Mouse (Mus musculus) adrenal gland, adult 2 months (tissue): ENCODE measurements around the gene Tssk6. TPM values are rescaled to one million over a fixed set of nuclear protein-coding genes. Genes with fewer than 3 reads are reported as not detected.

Experiments
- DNase-seq: peaks from one replicate; pipeline ENCODE4 v3.0.0; 2021
- polyA plus RNA-seq: library from polyadenylated mRNA; depleted of rRNA; stranded (reverse); fragments of >200 nt; gene quantifications from 2 replicates; pipeline ENCODE4 v1.2.3, GENCODE M21; 2012
- total RNA-seq, 2 experiments: library from RNA; stranded (reverse); gene quantifications; 2 replicates each; pipeline ENCODE4 v1.2.3; 2021

The Tssk6 gene
- total and polyA plus RNA-seq, 3 experiments = 0.35 to 1.3 (median 0.66) TPM

DNA sequence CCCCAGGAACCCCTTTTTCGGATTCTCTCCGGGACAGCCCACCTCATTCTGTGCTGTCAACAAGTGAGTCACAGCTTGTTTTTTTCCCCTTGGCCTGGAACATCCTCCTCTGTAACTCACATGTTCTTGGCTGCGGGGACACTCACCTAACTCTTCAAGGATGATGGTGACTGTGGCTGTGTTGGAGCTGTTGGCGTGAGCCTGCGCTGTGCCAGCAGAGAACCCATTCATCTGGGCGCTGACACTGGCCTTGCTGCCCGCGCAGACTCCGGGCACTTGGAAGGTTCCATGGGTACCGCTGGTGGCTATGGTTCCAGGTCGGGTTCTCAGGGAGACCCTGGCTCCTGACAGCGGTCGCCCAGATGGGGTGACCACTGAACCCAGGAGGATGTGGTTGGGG, 17.8 kb upstream of the Tssk6 start:
- DNase-seq = peak; percentile 73

DNA sequence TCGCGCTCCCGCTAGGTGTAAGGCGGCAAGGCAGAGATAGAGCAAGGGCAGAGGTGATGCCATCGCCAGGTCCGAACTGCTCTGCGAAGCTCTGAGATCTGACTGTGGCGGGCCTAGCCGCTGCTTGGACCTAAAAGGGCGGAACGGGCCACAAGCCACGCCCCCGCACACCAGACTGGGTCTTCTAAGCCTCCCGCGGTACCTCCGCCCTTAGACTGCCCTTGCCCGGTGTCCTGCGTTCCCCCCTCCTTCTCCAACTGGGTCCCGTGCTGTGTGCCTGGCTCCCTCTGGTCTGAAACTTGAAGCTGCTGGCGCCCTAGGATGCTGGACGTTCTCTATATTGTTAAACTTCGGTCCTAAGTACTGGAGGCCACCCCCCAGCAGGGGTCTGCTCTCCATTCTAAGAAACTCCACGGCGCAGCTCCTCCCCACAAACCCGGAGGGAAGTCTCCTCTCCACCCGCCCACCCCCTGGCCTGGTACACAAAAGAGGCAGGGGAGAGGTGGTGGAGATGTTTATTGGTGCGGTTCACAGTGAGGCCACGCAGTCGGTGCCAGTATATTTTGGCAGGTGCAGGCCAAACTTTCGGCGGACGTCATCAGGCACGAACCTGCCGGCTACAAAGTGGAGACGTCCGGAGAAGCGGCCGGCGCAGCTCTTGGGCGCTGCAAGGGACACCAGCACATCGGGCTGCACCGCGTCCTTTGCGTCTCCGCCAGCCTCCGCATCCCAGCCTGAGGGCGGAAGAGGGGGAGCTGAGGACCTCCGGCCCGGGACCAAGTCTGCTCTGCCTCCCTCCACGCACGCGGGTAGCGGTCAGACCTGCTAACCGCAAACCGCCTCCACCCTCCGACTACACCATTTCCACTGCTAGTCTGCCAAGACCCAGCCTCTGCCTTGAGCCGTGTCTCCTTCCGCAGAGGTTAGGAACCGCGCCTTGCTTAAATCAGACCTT, 14.4 kb upstream of the Tssk6 start, which contains the start of gene Cilp2:
Gene Cilp2 (minus strand): TSS at position 399 of the 955 bp plus-strand sequence.
- peak; percentile 43 for DNase-seq

DNA sequence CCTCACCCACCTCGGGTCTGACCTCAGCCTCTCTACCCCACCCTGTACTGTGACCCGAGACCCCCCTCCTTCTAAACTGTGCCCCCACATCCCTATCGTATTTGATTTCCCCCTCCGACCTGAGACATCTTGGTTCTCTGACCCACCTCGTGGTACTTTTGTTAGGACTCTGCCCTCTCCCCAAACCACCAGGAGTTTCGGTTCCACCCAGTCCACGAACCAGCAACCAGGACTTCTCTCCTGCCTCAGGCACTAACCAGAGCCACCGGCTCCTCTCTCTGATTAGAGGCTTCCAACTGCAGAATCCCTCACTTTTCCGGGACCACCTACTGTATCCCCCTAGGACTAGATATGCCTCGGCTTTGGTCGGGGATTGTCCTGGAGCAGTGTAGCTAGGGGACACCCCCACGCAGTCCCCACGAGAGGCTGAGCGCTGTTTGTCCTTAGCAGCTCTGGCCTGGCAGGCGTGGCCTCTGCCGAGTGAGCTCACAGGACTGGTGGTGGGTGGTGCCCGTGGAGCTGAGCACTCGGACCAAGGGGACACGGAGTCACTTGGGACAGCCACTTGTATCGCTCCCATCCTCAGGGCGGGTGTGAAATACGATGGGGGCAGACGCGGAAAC, 13.6 kb upstream of the Tssk6 start:
- DNase-seq = peak; percentile 60

DNA sequence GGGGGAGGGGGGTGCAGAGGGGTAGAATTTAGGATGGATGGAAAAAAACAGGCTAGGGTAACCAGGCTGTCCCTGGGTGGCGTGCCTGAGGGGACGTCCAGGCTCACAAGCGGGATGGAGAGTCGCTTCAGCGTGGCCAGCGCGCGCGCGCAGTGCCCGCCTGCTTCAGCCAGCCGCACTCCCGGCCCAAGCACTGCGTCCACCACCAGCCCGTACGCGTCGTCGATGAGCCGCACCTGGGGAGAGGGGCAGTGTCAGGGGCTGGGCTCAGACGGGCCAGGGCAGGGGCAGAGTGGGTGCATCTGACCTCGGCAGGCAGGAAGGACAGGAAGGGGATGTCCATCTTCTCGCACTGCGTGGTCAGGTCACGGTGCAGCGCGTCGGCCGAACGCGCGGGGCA, 13.1 kb upstream of the Tssk6 start:
- peak; percentile 24 for DNase-seq

DNA sequence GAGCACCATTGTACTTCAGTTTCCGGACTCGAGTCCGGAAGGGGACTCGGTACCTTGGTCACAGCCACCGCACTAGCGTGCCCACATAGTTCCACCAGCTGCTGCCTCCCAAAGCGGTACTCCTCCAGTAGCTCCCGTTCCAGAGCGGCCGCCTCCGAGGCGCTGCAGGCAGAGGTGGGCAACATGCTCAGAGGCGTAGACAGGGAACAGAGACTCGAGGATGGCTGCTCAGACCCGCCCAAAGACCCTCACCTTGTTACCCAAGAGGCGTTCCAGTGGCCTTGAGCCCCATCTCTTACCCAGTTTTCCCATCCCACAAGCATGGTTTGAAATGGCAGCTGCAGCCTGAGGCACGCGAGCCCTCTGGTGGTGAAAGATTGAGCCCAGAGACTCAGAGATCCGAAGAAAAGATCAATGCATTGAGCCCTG, 11.2 kb upstream of the Tssk6 start:
- DNase-seq = peak; percentile 35

DNA sequence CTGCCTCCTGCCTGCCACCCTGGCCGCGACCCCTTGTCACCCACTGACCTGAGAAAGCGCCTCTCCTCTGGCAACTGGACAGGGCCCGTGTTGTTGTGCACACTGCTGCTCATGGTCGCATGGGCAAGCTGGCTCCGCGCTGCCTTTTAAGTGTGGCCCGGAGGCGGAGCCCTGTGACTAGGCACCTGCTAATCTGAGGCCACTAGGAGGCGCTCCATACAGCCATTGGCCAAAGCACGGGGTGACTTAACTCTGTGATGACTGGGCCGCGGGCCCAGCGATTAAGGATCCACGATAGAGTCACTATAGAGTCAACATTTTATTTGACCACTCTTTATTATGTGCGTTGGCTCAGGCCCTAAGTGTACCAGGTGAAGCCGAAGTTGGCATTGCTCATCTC, 8.1 kb upstream of the Tssk6 start:
- peak; percentile 34 for DNase-seq

DNA sequence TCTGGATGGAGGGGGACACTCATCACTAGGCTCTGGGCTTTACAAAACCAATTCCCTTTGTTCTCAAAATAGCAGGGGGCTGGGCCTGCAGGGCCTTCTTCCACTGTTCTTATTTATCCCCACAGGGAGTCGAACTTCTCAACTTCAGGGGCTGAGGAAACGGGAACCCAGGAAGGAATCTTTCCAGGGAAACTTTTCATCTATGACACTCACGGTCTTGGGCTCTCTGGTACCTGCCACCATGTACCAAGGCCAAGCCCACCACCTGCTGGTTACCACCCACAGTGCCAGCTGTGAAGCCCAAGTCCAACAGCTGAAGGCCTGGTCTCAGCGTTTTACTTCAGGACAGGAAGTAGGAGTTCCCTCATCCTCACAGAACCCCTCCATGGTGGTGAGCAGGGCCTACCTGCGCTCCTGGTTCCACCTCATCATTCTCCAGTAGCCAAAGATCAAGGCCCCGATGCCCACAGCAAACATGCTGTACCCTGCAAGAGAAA, 7.1 kb upstream of the Tssk6 start:
- no peak for DNase-seq

DNA sequence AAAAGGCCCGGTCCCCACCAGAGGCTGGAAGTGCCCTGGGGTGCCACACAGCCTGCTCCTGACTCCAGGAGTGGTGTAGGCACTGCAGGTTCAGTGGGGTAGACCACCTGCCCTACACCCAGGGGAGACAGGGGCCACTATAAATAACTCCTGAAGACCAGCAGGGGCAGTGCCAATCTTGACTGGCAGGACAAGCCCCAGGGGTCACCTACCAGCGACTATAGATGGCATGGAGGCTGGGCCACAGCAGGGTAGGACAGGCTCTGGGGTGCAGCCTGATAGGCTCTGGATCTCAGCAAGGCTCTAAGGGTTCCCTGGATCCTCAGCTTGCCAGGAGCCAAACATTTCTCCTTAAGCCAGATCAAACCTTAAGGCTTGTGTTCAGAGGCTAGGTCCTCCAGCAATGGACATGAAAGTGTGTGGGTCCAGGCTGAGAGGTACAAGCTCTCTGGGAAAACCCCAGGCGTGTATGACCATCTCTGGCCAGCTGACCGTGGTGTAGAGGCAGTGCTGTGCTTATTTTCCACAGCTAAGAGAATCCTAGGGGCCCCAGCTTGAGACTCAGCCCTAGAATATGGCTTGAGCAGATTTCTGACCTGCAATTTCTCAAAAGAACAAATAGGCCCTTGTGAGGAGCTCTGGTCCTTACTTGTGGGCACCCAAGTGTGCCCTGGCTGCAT, 6.1 kb upstream of the Tssk6 start:
- no peak for DNase-seq

DNA sequence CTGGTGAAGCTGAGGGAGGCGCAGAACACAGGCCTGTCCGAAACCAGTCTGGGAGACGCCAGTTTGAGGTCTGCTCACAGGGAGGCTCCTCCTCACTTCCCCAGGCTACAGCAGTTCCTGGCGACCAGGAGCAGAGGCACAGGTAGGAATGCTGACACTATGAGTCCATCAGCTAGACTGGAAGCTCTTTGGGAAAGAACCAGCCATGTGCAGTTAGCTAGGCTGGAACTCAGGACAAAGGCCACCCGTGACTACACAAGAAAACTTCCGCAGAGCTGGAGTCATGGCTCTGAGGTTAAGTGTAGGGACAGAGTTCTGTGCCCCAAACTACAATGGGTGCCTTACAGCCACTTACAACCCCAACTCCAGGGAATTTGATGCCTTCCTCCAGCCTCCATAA, 4.1 kb upstream of the Tssk6 start:
- no peak for DNase-seq

DNA sequence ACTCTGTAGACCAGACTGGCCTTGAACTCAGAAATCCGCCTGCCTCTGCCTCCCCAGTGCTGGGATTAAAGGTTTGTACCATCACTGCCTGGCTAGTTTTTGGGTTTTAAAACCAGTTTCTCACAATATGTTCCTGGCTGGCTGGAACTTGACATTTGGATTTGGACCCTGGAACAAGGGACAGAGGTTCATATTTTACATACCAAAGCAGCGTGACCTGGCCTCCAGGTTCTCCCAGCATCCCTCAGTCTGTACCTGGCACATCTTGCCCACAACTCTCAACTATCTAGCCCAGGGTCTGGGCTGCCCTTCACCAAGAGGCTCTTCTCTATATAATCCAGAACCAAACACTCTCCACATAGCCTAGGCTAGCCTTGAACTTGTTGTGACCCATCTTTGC, 2.1 kb upstream of the Tssk6 start:
- DNase-seq = no peak

DNA sequence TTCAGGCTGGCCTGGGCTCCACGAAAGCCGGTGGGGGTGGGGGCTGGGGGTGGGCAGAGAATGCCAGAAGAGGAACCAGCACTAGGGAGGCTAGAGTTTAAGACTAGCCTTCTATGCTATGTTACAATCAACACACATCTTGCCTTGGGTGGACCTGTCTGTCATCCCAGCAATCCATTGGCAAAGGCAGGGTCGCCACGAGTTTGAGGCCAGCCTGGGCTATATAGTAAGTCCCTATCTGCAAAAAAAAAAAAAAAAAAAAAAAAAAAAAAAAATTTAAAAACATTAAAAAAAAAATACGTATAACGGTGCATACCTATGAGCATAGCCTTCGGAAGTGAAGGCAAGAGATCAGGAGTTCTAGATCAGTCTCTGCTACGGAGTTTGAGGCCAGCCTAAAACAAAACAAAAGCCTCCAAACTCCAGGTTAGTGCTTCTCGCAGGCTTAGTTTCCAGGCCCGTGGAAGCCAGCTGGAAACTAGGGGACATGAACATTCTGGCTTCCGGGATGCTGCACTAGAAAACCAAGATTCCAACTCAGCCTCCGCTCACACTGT, 1.0 kb upstream of the Tssk6 start:
- no peak for DNase-seq

DNA sequence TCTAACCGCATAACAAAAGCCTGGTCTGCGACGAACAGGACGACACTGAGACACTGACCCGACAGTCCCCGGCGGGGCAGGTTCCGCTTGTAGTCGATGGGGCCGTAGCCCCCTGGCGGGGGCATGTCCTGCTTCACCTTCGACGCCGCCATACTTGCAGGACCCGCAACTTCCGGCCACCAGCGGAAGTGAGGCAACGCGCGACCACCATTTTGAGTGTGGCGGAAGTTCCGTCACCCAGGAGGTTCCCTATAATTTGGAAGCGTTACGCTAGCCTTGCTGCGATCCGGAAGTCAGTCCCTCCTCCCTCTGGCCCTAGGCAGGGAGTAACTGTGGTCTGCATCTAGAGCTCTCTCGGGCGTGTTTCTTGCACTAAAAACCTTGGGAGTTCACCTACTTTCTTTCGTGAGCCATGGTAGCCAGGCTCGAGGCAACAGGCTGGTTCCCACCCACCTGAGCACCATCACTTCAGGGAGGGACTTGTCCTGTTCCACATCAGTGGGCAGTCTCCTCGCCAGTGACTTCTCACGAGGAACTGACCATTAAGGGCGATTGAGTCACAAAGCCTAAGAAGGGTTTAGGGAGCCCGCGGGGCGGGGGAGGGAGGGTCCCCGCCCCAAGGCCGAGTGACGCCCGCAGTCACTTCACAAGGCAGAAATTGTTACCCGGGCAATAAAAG, 361 bp upstream of the Tssk6 start:
- DNase-seq = peak; percentile 97

DNA sequence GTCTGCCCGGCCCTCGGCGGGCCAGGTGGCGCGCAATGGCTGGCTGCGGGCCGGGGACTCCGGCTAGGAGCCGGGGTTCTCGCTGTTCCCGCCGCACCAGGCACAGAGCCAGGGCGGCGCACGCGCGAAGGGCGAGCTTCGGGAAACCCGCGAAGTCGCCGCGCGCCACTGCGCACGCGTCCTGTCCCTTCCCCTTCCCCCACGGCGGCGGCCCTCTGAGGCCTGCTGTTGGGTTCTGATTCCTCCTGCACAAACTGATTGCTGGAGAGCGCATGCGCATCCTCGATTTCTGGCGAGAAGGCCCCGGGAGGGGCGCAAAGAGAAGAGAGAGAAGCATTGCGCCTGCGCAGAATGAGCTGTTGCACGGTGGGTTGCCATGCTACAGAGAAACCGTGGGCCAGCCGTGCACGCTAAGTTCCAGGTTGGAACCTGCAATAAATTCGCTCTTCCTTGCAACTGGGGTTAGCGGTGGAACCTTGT, 1.1 kb downstream of the Tssk6 start:
- peak; percentile 99 for DNase-seq

DNA sequence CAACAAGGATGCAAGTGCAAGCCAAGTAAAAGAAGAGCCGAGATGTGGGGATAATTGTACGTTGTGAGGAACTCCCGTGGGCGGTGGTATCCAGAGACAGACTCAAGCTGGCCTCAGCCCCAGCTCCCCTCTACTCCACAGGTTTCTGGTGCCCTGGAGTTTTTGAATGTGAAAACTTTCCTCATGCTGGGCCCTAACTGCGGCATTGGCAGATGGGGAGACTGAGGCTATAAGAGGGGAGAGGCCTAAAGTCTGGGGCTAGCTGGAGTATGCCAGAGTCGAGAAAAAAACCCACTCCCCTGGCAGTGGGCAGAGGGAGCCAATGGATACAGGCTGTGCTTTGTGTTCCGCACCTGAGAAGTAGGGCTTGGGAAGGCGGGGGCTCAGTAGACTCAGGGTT, 2.1 kb downstream of the Tssk6 start:
- DNase-seq = no peak

DNA sequence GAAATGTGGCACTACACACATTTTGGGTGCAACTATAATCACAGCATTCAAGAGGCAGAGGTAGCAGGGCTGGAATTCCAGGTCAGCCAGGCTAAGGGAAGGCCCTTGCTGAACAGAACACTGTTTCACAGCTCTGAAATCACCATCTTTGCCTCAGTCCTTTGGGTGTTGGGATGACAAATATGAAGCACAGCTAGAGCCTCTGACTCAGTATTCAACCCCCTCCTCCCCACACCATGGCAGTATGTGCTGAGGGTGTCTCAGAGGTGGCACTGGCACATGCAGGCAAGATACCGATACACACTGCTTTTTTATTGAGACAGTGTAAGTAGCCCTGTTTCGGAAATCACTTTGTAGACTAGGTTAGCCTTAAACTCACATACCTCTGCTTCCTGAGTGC, 4.3 kb downstream of the Tssk6 start:
- no peak for DNase-seq

DNA sequence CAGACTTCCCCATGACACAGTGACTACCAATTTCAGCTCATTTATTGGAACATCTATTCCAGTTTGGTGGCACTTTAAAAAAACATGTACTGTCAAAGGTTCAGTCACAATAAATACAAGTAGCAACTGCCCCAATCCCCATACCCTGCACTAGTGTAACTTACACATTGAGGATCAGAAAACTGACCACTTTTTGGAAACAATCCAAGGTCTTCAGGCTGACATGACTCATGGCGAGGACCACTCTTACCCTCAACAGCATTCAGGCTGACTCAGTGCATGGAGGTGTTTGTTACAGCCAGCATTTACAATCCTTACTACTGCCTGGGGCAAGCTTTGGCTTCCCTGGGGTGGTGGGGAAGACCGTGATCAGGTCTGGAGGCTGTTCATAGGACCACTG, 5.1 kb downstream of the Tssk6 start:
- no peak for DNase-seq

DNA sequence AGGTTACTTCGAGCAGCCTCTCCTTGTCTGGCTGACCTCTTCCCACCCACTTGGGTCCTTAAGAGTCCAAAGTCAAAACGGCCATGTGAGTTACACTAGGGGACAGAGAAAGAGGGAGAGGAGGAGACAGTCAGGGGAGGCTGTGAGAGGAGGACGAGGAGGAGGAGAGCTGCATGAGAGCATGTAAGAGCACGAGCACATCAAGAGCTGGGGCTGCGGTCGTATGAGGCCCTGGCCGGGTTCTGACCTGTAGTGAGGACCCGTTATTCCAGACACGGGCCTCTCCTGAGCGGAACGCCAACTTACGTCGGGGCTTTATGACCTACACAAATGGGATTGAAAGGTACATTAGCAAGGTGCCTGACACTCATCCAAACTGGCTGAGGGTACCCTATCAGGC, 9.9 kb downstream of the Tssk6 start:
- no peak for DNase-seq

DNA sequence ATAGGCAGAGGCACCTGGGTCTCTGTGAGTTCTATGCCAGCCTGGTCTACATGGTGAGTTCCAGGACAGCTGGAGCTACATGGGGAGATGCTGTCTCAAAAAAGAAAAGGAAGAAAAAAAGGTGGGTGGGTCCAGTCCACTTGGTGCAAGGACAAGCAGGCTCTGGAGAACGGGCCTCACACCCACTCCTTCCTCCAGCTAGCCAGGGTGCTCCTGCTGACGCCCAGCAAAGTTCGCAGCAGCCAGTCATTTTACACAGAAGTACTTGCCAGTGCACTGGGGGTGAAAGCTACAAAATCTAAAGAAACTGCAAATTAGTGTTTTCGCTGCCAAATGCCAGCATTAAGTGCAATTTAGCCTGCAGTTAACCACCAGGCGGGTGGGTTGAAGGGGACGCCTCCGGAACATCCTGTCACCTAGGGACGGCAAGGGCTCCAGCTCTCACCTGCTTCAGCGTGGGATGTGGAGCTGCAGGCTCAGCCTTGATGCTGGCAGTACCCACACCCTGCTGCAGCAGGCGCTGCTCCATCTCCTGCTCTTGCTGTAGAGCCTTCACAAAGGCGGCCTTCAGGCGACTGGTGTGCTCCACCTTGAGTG, 10.6 kb downstream of the Tssk6 start:
- DNase-seq = no peak

DNA sequence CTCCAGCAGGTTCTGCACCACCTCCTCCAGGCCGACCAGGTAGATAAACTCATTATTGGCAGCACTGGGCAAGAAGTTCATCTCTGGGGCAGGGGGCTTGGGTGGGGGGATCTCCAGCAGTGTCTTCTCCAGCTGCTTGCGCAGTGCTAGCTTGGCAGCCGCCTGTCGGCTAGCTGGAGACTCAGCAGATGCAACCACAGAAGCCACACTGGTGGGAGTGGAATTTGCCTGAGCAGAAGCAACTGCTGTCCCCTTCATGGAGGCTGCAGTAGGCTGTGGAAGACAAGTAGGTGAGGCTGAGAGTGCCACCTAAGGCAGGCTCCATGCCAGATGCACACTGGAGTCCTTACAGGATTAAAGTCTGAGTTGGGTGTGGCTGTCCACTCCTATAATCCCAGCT, 12.5 kb downstream of the Tssk6 start:
- DNase-seq = no peak

DNA sequence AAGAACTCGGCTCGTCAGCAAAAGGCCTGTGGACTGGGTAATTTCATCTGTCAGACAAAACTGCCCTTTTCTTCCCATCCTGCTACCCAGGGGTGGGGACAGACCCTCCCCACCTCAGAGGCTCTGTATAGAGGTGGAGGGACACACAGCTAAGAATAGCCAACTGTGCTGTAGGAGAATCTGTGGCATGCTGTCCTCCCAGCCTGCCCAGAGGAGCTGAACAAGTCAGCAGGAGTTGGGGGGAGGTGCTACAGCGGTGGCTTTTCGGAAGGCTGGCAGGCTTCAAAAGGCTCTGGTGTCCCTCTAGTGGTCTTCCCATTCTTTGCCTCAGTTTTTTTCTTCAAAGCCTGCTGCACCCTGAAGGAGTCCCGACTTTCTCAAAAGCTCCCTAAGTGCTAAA, 13.8 kb downstream of the Tssk6 start:
- no peak for DNase-seq

DNA sequence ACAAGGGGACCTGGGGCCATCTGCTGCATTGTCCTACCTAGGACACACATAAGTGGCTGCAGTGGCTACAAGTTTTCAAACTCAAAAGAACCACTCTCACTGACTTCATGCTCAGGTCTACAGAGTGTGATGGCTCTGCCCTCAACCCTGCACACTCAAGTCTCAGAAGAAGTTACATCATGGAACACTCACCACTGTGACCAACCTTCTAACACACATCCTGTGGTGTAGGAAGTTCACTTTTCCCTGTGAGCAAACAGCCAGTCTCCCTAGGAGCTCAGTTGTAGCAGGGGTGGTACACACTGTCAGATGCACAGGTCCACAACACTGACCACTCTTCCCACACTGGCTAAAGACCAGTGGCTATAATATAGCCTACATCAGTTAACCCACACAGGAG, 16.5 kb downstream of the Tssk6 start:
- no peak for DNase-seq
